Mouse (Mus musculus) hindbrain, postnatal 0 days (tissue): ENCODE measurements around the gene Slc16a5. TPM values are rescaled to one million over a fixed set of nuclear protein-coding genes. Genes with fewer than 3 reads are reported as not detected.

ENCODE experiments used
- ATAC-seq: fragments of 200-750 bp; cut with Nextera tagmentation; 2 replicates; pipeline ENCODE4 v1.8.0; 2017; ENCODE audit warnings: mild to moderate bottlenecking, moderate TSS enrichment, moderate library complexity
- DNase-seq: peaks from one replicate; pipeline ENCODE4 v3.0.0-alpha.2; 2015; ENCODE audit warnings: low spot score
- H3K27ac ChIP-seq: fragments of 300-500 bp; sonication (generic); 2 replicates; pipeline ENCODE4 v1.5.1; 2014; ENCODE audit warnings: mild to moderate bottlenecking
- H3K27me3 ChIP-seq: fragments of 300-500 bp; sonication (generic); 2 replicates; pipeline ENCODE4 v1.6.1; 2014; ENCODE audit warnings: low read length, mixed read lengths; ENCODE audit not compliant: insufficient read depth
- H3K36me3 ChIP-seq: fragments of 300-500 bp; sonication (generic); 2 replicates; pipeline ENCODE4 v1.6.1; 2014; ENCODE audit warnings: low read length, mixed read lengths; ENCODE audit not compliant: insufficient read depth
- H3K4me1 ChIP-seq: fragments of 300-500 bp; sonication (generic); 2 replicates; pipeline ENCODE4 v1.6.1; 2014; ENCODE audit warnings: antibody characterized with exemption, low read length, mixed read lengths; ENCODE audit not compliant: insufficient read depth
- H3K4me2 ChIP-seq: fragments of 300-500 bp; sonication (generic); 2 replicates; pipeline ENCODE4 v1.6.1; 2014; ENCODE audit warnings: low read depth, mild to moderate bottlenecking, low read length, moderate library complexity, mixed read lengths
- H3K4me3 ChIP-seq: fragments of 300-500 bp; sonication (generic); 2 replicates; pipeline ENCODE4 v1.5.1; 2014; ENCODE audit warnings: low read length
- H3K9ac ChIP-seq: fragments of 300-500 bp; sonication (generic); replicated peaks from 2 replicates; pipeline ENCODE4 v1.6.1; 2014; ENCODE audit warnings: mild to moderate bottlenecking, low read length, moderate library complexity, mixed read lengths
- H3K9me3 ChIP-seq: fragments of 300-500 bp; sonication (generic); 2 replicates; pipeline ENCODE4 v1.6.1; 2016; ENCODE audit warnings: low read length, mixed read lengths
- CTCF ChIP-seq: IDR thresholded peaks from 2 replicates; pipeline ENCODE4 v1.5.1; 2016; ENCODE audit warnings: antibody characterized with exemption, control low read depth, low read depth
- WGBS: fragments of 180-500 bp; shearing (Covaris S2); extraction: QIAGEN DNeasy Blood & Tissue Kit; methylation state at CpG from one replicate; pipeline ENCODE4 v1.1.7; 2014; 5-methylcytosine and 5-hydroxymethylcytosine counted together
- polyA plus RNA-seq: library from polyadenylated mRNA; unstranded; fragments of >200 nt; fragmentation: Nextera tagmentation; extraction: Ambion mirVana; gene quantifications from 2 replicates; pipeline ENCODE4 v1.2.1, GENCODE M21; 2015
- total RNA-seq: library from RNA; depleted of rRNA; stranded (reverse); fragments of >200 nt; gene quantifications from 2 replicates; pipeline ENCODE4 v1.2.3, GENCODE M21; 2014

Gene Slc16a5
- total and polyA plus RNA-seq, 2 experiments from 2014 or later = 0.10 to 0.30 TPM

DNA sequence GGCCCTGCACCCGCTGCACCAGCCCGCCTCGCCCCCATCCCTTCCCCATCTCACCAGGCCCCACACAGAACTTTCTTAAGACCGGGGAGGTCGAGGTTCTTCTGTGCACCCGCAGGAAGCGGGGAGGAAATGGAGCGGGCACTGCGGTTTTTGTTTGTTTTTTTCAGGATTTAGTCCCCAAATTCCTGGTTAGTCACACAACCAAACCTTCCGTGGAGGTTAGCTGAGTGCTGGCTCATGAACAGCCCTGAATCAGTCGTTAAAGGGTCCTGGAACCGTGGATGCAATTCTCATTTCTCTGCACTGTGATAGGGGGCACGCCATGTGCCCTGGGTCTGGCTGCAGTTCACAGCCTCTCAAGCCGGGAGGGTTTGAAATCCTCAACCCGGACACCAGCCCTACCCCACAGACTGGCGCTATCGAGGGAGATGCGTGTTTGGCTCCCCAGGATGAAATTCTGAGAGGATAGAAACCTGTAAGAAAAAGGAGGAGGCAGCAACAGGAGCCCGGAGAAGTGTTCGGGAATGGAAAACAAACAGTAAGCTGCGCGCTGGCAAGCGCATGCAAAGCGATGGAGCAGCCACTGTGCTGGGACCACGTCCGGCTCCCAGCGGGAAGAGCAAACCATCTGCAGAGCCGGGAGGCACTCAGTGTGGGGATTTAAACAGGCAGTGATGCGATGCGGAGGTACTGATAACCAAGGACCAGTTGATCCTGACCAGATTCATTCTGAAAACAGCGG lies 26.5 kb upstream of the Slc16a5 start:
- peak; percentile 42; the same call in 1 of the 2 replicates for ATAC-seq
- Histone ChIP-seq H3K36me3 (peaks cover 19% of the 10 kb centered on the region; the same call in 1 of the 2 replicates), H3K9me3 (no peaks in the 10 kb centered on the region), H3K27me3 (no peaks in the 10 kb centered on the region), H3K4me2 (peak overlapping the region; percentile 65), H3K4me1 (peaks cover 10% of the 10 kb centered on the region), H3K4me3 (peak overlapping the region; percentile 26), H3K27ac (no peak overlapping the region), H3K9ac (peak overlapping the region; percentile 19; the same call in 1 of the 2 replicates)
- DNase-seq = peak; percentile 59
- TF ChIP-seq CTCF = no peak
- 5% methylated on average over 31 of the region's 31 CpGs for WGBS

DNA sequence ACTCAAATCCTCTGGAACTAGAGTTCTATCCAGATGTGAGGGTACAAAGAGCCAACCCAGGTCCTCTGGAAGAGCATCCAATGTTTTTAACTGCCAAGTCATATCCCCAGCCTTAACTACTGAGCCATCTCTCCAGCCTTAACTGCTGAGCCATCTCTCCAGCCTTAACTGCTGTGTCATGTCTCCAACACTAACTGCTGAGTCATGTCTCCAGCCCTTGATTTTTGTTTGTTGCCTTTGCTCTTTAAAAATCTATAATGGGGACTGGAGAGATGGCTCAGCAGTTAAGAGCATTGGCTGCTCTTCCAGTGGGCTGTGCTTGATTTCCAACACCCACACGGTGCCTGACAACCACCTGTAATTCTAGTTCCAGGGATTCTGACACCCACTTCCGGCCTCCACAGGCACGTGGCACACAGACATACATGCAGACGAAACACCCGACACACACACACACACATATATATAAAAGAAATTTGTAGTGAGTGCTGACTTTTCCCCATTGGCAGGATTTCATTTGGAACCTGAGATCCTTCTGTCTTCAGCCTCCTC lies 24.6 kb upstream of the Slc16a5 start:
- no peak for TF ChIP-seq CTCF

DNA sequence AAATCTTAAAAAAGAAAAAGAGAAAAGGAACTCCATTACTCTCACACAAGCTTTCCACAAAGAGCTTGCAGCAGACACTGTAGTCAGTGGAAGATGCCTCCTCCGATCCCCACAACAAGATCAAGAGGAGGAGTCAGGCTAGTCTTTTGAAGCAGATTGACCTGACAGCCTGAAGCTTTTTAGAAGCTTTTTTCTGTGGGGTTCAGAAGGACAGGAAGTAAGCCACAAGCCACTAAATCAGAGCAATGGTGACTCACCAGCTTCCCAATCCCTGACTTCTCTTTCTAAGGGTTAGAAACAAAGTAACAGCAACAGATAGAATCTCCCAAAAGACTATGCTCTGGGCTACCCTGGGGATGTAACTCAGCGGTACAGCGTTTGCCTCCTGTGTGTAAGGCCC lies 22.9 kb upstream of the Slc16a5 start:
- 90% methylated on average over 3 of the region's 3 CpGs for WGBS
- no peak overlapping the region for H3K9ac ChIP-seq
- no peak for TF ChIP-seq CTCF
- H3K36me3 ChIP-seq = no peaks in the 10 kb centered on the region
- peaks cover 10% of the 10 kb centered on the region for H3K4me1 ChIP-seq
- no peak overlapping the region for H3K27ac ChIP-seq
- H3K4me2 ChIP-seq = no peak overlapping the region
- ATAC-seq = no peak
- H3K9me3 ChIP-seq = no peaks in the 10 kb centered on the region
- no peak for DNase-seq
- no peak overlapping the region for H3K4me3 ChIP-seq
- H3K27me3 ChIP-seq = no peaks in the 10 kb centered on the region

More for the DNA sequence above, 24.6 kb upstream of the Slc16a5 start:
- Histone ChIP-seq H3K27ac (no peak overlapping the region), H3K4me2 (no peak overlapping the region), H3K27me3 (no peaks in the 10 kb centered on the region), H3K9me3 (no peaks in the 10 kb centered on the region), H3K4me1 (peaks cover 10% of the 10 kb centered on the region), H3K4me3 (no peak overlapping the region), H3K9ac (no peak overlapping the region), H3K36me3 (no peaks in the 10 kb centered on the region)
- DNase-seq = no peak
- no peak for ATAC-seq
- WGBS = 82% methylated on average over 5 of the region's 5 CpGs

DNA sequence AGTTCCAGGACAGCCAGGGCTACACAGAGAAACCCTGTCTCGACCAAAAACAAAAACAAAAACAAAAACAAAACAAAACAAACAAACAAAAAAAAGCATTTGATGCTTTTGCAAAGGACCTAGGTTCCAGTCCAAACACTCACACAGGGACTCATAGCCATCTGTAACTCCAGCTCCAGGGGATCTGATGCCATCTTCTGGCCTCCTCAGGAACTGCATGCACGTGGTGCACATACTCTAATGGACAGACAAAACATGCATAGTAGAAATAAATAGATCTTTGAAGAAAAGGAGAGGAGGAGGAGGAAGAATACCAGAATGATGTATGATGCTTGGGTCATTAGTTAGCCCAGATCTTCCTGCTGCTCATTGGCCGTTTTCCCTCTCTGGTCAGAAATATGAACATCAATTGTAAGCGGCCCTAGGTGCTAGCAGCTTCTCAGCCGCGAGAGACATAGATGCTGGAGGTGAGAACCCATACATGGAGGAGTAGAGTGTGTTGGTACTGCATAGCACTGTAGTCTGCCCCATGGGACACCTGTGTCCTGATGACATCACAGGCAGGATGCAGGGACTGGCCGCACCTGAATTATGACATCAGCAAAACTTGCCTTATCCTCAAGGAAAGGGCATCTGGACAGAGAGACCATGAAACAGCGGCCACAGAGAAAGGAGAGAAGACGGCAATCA lies 22.2 kb upstream of the Slc16a5 start, which contains the start of gene Trim80:
TSS of gene Trim80 (plus strand) at position 640 of the 690 bp plus-strand sequence.
- peak; percentile 40 for TF ChIP-seq CTCF
- Histone ChIP-seq H3K4me3 (no peak within 1 kb of the TSS), H3K36me3 (no peaks in the 10 kb centered on the region), H3K27me3 (no peaks in the 10 kb centered on the region), H3K27ac (no peak within 1 kb of the TSS), H3K9me3 (no peaks in the 10 kb centered on the region), H3K4me2 (no peak within 1 kb of the TSS), H3K4me1 (peaks cover 10% of the 10 kb centered on the region), H3K9ac (no peak within 1 kb of the TSS)
- 96% methylated on average over 9 of the region's 9 CpGs for WGBS
- no peak for ATAC-seq
- DNase-seq = no peak

DNA sequence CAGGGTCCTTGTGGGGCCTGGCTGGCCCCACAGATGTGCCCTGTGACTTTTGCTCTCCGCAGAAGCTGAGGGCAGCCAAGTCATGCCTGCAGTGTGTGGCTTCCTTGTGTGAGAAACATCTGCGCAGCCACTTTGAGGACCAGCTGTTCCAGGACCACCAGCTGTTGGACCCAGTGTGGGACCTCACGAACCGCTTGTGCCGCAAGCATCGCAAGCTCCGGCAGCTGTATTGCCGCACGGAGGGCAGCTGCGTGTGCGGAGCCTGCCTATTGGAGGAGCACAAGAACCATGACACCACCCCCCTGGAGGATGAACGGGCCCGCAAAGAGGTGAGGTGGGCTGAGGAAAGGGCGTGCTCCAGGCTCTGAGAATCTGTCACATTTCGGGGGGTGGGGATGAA lies 20.9 kb upstream of the Slc16a5 start:
- Histone ChIP-seq H3K4me3 (no peak overlapping the region), H3K27ac (no peak overlapping the region), H3K4me2 (no peak overlapping the region), H3K9ac (no peak overlapping the region), H3K27me3 (no peaks in the 10 kb centered on the region), H3K36me3 (no peaks in the 10 kb centered on the region), H3K4me1 (0 out of 2 replicates have a peak, but pooled peaks cover under 1% of the 10 kb centered on the region), H3K9me3 (no peaks in the 10 kb centered on the region)
- ATAC-seq (no peak; the same call in 1 of the 2 replicates), DNase-seq (peak; percentile 13)
- TF ChIP-seq CTCF = no peak
- WGBS = 43% methylated on average over 15 of the region's 15 CpGs

DNA sequence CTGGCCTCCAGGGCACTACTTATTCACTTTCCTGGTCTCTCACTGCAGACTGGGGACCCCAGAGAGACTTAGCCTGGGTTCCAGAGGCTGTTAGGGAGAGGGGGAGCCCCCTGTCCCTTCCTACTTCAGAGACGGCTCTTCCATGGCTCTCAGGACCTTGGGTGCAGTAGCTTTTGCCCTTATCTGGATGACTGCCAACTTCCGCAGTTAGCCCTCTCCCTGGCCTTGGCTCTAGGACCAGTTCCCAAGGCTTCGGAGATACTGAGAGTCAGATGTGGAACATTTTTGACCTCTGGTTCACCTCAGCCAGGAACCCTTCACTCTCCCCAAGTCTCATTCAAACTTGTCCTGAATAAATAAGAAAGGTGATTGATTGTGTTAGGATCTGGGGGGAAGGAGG lies 15.4 kb upstream of the Slc16a5 start:
- TF ChIP-seq CTCF = no peak
- no peak overlapping the region for H3K9ac ChIP-seq
- no peak overlapping the region for H3K4me2 ChIP-seq
- H3K36me3 ChIP-seq = no peaks in the 10 kb centered on the region
- no peaks in the 10 kb centered on the region for H3K4me1 ChIP-seq
- ATAC-seq (no peak), DNase-seq (no peak)
- no peak overlapping the region for H3K4me3 ChIP-seq
- H3K9me3 ChIP-seq = no peaks in the 10 kb centered on the region
- no peak overlapping the region for H3K27ac ChIP-seq
- WGBS = 68% methylated on average over 3 of the region's 3 CpGs
- no peaks in the 10 kb centered on the region for H3K27me3 ChIP-seq
